Mouse (Mus musculus) liver, postnatal 0 days (tissue): Measurements from ENCODE around the gene Pde1c. TPM values are rescaled to one million over a fixed set of nuclear protein-coding genes. Genes with fewer than 3 reads are reported as not detected.

Experiments used
- ATAC-seq: fragments of 200-750 bp; cut with Nextera tagmentation; 2 replicates; pipeline ENCODE4 v1.8.0; 2017; ENCODE audit warnings: mild to moderate bottlenecking, moderate library complexity
- DNase-seq: peaks from one replicate; pipeline ENCODE4 v3.0.0-alpha.2; 2016
- H3K27ac ChIP-seq: fragments of 300-500 bp; sonication (generic); 2 replicates; pipeline ENCODE4 v1.5.1; 2014; ENCODE audit warnings: antibody characterized with exemption, moderate library complexity, mild to moderate bottlenecking, low read depth
- H3K27me3 ChIP-seq: fragments of 300-500 bp; sonication (generic); 2 replicates; pipeline ENCODE4 v1.6.1; 2014; ENCODE audit warnings: low read length, control low read depth, mixed read lengths; ENCODE audit not compliant: insufficient read depth
- H3K36me3 ChIP-seq: fragments of 300-500 bp; sonication (generic); replicated peaks from 2 replicates; pipeline ENCODE4 v1.6.1; 2014; ENCODE audit warnings: mild to moderate bottlenecking, control low read depth, low read length, moderate library complexity, mixed read lengths; ENCODE audit not compliant: insufficient read depth
- H3K4me1 ChIP-seq: fragments of 300-500 bp; sonication (generic); 2 replicates; pipeline ENCODE4 v1.6.1; 2014; ENCODE audit warnings: antibody characterized with exemption, mild to moderate bottlenecking, control low read depth; ENCODE audit not compliant: insufficient read depth
- H3K4me2 ChIP-seq: fragments of 300-500 bp; sonication (generic); 2 replicates; pipeline ENCODE4 v1.6.1; 2014; ENCODE audit warnings: low read depth, mild to moderate bottlenecking, low read length, moderate library complexity, mixed read lengths
- H3K4me3 ChIP-seq: fragments of 300-500 bp; sonication (generic); 2 replicates; pipeline ENCODE4 v1.5.1; 2014; ENCODE audit warnings: low read depth, low read length
- H3K9ac ChIP-seq: fragments of 300-500 bp; sonication (generic); replicated peaks from 2 replicates; pipeline ENCODE4 v1.6.1; 2014; ENCODE audit warnings: mild to moderate bottlenecking, moderate library complexity
- H3K9me3 ChIP-seq: fragments of 300-500 bp; sonication (generic); 2 replicates; pipeline ENCODE4 v1.6.1; 2016; ENCODE audit warnings: mild to moderate bottlenecking, control low read depth, low read length, mixed read lengths
- CTCF ChIP-seq: sonication (generic); IDR thresholded peaks from 2 replicates; pipeline ENCODE4 v1.5.1; 2016; ENCODE audit warnings: antibody characterized with exemption, low read depth
- EP300 ChIP-seq: IDR thresholded peaks from 2 replicates; pipeline ENCODE4 v1.6.1; 2016; ENCODE audit warnings: antibody characterized with exemption, low read depth, mild to moderate bottlenecking
- WGBS: fragments of 180-500 bp; shearing (Covaris S2); extraction: QIAGEN DNeasy Blood & Tissue Kit; methylation state at CpG from one replicate; pipeline ENCODE4 v1.1.7; 2014; ENCODE audit not compliant: insufficient replicate concordance; 5-methylcytosine and 5-hydroxymethylcytosine counted together
- polyA plus RNA-seq: library from polyadenylated mRNA; unstranded; fragments of >200 nt; fragmentation: Nextera tagmentation; extraction: Ambion mirVana; gene quantifications from 2 replicates; pipeline ENCODE4 v1.2.1, GENCODE M21; 2015

Pde1c gene
- polyA plus RNA-seq, 1 experiment from 2014 or later: 0.39 TPM

GRCm38 (mm10) chr6:56368116-56368515 is 200.8 kb downstream of the Pde1c start:
- Histone ChIP-seq H3K4me1 (no peaks in the 10 kb centered on the region), H3K9ac (no peak overlapping the region), H3K9me3 (no peaks in the 10 kb centered on the region), H3K4me3 (no peak overlapping the region), H3K27ac (no peak overlapping the region), H3K4me2 (no peak overlapping the region), H3K27me3 (no peaks in the 10 kb centered on the region), H3K36me3 (no peaks in the 10 kb centered on the region)
- no peak for TF ChIP-seq EP300
- WGBS: 35% methylated on average over 1 of the region's 1 CpGs
- no peak for ATAC-seq
- no peak for DNase-seq

- ATAC-seq: no peak
- 0 out of 2 replicates have a peak, but pooled peaks cover 1% of the 10 kb centered on the region for H3K27me3 ChIP-seq
- no peak overlapping the region for H3K9ac ChIP-seq
- no peak for DNase-seq
- TF ChIP-seq CTCF (no peak), EP300 (no peak)
- H3K4me1 ChIP-seq: no peaks in the 10 kb centered on the region
- no peak overlapping the region for H3K4me3 ChIP-seq
- H3K4me2 ChIP-seq: no peak overlapping the region
- H3K9me3 ChIP-seq: no peaks in the 10 kb centered on the region
- no peaks in the 10 kb centered on the region for H3K36me3 ChIP-seq
- H3K27ac ChIP-seq: no peak overlapping the region
These were observed 201.6 kb downstream of the Pde1c start for GRCm38 (mm10) chr6:56367257-56367656.

DNA sequence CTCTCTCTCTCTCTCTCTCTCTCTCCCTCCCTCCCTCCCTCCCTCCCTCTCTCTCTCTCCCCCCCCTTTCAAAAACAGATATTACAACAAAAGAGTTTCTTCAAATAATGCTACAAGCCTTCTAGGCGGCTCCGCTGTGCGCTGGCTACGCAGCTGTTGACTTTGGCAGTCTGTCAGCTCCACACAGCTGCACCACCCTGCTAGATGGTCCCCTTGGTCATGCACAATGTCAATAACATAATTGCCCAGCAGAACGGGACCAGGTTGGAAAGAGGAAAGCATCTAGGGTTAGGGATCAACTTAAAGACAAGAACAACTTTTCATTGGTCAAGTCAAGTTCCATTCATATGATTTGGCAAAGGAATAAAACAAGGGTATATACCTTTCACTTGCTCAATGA is 206.3 kb downstream of the Pde1c start:
- no peak overlapping the region for H3K4me2 ChIP-seq
- H3K4me3 ChIP-seq: no peak overlapping the region
- ATAC-seq: no peak

GRCm38 (mm10) chr6:56362128-56362545 is 206.8 kb downstream of the Pde1c start:
- DNase-seq: peak; percentile 16

More for the DNA sequence above, 206.3 kb downstream of the Pde1c start:
- Histone ChIP-seq H3K27me3 (0 out of 2 replicates have a peak, but pooled peaks cover 6% of the 10 kb centered on the region), H3K9ac (no peak overlapping the region), H3K9me3 (no peaks in the 10 kb centered on the region), H3K4me1 (0 out of 2 replicates have a peak, but pooled peaks cover 3% of the 10 kb centered on the region), H3K27ac (no peak overlapping the region), H3K36me3 (no peaks in the 10 kb centered on the region)
- DNase-seq: no peak
- 15% methylated on average over 5 of the region's 5 CpGs for WGBS
- TF ChIP-seq EP300 (no peak), CTCF (no peak)

GRCm38 (mm10) chr6:56361348-56362127 is 207.4 kb downstream of the Pde1c start:
- Histone ChIP-seq H3K4me2 (peak overlapping the region; percentile 5), H3K9me3 (no peaks in the 10 kb centered on the region), H3K9ac (no peak overlapping the region), H3K4me3 (no peak overlapping the region), H3K27me3 (0 out of 2 replicates have a peak, but pooled peaks cover 6% of the 10 kb centered on the region), H3K36me3 (no peaks in the 10 kb centered on the region), H3K27ac (no peak overlapping the region), H3K4me1 (0 out of 2 replicates have a peak, but pooled peaks cover 3% of the 10 kb centered on the region)
- TF ChIP-seq EP300 (no peak), CTCF (no peak)
- DNase-seq: no peak
- no peak for ATAC-seq
- WGBS: 4% methylated on average over 19 of the region's 19 CpGs

More at GRCm38 (mm10) chr6:56362128-56362545, 206.8 kb downstream of the Pde1c start:
- Histone ChIP-seq H3K4me1 (0 out of 2 replicates have a peak, but pooled peaks cover 3% of the 10 kb centered on the region), H3K9ac (no peak overlapping the region), H3K4me3 (no peak overlapping the region), H3K9me3 (no peaks in the 10 kb centered on the region), H3K27ac (no peak overlapping the region), H3K4me2 (peak overlapping the region; percentile 5), H3K27me3 (0 out of 2 replicates have a peak, but pooled peaks cover 6% of the 10 kb centered on the region), H3K36me3 (no peaks in the 10 kb centered on the region)
- no peak for TF ChIP-seq EP300
- peak; percentile 22; the same call in 1 of the 2 replicates for TF ChIP-seq CTCF
- WGBS: 2% methylated on average over 10 of the region's 10 CpGs
- peak; percentile 50 for ATAC-seq

DNA sequence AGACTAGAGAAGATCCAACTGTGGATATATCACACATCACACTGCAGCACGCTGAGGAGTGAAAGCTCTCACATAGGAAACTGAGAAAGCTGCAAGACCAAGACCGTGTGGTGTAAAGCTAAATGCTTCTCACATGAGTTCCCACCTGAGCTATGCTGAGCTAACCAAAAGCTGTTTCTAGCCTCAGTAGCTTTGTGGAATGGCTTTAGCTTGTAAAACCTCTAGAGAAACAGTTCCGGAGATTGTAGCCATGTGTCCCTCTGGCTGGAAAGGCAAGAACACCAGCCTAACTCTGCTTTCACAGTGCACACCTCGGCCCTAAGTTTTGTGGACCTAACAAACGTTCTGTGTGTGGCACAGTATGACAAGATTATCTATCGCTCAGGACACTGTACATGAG is 208.8 kb downstream of the Pde1c start:
- no peak overlapping the region for H3K4me2 ChIP-seq
- 47% methylated on average over 6 of the region's 6 CpGs for WGBS
- no peaks in the 10 kb centered on the region for H3K36me3 ChIP-seq
- no peak overlapping the region for H3K4me3 ChIP-seq
- H3K27ac ChIP-seq: no peak overlapping the region
- ATAC-seq (no peak), DNase-seq (no peak)
- H3K27me3 ChIP-seq: 0 out of 2 replicates have a peak, but pooled peaks cover 6% of the 10 kb centered on the region
- H3K4me1 ChIP-seq: 0 out of 2 replicates have a peak, but pooled peaks cover 3% of the 10 kb centered on the region
- H3K9me3 ChIP-seq: no peaks in the 10 kb centered on the region
- H3K9ac ChIP-seq: no peak overlapping the region
- TF ChIP-seq CTCF (no peak), EP300 (no peak)
